Mouse (Mus musculus): ENCODE measurements around the gene Tnfrsf13b.

DNA sequence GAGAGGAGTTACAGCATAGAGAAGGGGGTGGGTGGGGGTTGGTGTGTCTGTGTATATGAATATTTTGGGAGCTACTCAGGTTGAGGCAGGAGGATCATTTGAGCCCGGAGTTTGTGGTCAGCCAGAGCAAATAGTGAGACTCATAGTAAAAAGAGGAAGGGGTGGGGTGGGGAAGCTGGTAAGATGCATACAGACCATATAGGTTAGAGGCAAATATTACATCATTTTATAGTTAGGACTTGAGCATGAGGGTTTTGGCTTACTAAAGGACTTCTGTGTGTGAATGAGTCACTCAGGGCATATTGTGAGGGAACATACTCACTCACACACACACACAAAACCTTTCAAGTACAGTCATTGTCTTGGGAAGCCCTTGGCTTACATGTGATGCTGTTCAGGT lies 49.8 kb downstream of the Tnfrsf13b start:
- TF ChIP-seq CTCF (IDR thresholded peaks at IDR 0.05) (no peak), EP300 (IDR thresholded peaks at IDR 0.05) (no peak)

All from lung, postnatal 0 days (tissue).